Mouse (Mus musculus) cerebellum, adult 11-12 months (tissue): ENCODE measurements around the gene Pten.

Experiments used
- DNase-seq: peaks from one replicate; pipeline ENCODE4 v3.0.0; 2022

The Pten gene

GRCm38 (mm10) chr19:32756900-32757725 lies at the start of gene Pten:
Gene Pten (plus strand): TSS chr19:32757497.
- peak; percentile 96 for DNase-seq

DNA sequence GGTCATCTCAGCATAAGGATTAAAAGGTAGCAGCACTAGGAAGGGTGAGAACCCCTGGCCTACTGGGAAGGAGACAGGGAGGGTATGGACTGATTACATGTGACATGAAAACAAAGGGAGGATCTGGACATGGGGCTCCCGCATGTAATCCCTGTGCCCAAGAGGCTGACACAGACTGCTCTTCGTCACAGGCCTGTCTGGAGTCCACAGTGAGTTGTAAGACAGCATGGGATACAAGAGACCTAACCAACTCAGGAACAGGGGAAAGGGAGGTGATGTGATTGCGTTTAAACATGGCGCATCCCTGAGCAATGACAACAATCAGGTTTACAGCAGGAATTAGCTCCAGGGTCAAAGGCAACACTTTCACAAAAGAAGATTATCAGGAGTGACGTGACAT lies 48.3 kb upstream of the Pten start:
- no peak for DNase-seq

DNA sequence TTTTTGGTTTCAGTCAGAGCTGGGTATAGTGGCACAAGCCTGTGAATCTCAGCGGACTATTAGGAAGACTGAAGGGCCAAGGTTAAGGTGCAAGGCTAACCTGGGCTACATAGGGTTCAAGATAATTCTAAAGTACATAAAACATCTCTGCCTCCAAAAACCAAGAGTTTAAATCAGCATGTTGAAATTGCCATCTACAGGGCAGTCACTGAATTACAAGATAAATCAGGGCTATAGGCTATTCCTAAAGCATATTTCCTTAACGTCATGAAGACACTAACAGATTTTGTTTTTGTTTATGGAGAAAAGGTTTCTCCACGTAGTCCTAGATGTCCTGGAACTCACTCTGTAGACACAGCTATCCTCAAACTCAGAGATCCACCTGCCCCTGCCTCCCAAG lies 47.0 kb upstream of the Pten start:
- no peak for DNase-seq

DNA sequence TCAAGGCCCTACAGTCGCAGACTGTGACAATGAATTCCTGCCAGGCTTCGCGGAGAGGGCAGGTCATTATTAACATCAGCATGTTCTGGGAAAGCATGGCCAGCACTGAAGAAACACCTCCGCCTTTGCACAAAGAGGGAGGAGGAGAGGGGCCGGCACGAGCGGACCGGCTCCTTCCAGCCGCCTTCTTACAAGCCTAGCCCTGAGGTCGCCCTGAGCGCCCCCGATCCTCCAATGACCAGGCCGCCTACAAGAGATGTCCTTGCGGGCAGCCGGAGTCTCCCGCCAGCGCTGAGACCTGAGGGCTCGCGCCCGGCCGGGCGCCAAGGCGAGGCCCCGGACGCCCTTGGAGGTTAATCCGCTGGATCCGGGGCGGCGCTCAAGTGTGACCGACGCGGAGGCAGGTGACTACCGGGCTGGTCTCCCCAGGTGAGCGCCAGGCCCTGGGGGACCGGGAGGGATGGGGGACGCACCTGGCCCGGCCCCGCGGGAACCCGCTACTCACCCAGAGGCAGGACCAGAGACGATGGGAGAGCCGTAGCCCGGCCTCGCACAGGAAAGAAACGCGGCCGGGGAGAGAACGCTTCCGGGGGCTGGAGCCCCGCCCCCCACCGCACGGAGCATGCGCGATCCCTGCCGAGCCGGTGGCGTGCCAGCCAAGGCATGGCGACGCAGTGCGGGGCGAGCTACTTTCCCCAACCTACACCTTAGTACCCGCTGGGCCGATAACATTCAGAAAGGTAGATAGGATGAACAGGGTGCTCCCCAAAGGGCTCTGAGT lies 45.3 kb upstream of the Pten start:
- peak; percentile 93 for DNase-seq

- peak; percentile 93 for DNase-seq
Measured at GRCm38 (mm10) chr19:32712588-32713042, 44.7 kb upstream of the Pten start.

GRCm38 (mm10) chr19:32713471-32713870 lies 43.8 kb upstream of the Pten start:
- DNase-seq, result no peak

- DNase-seq, result peak; percentile 83
Measured at GRCm38 (mm10) chr19:32715201-32715600, 42.1 kb upstream of the Pten start.

- no peak for DNase-seq
Measured at GRCm38 (mm10) chr19:32715681-32716080, 41.6 kb upstream of the Pten start.

DNA sequence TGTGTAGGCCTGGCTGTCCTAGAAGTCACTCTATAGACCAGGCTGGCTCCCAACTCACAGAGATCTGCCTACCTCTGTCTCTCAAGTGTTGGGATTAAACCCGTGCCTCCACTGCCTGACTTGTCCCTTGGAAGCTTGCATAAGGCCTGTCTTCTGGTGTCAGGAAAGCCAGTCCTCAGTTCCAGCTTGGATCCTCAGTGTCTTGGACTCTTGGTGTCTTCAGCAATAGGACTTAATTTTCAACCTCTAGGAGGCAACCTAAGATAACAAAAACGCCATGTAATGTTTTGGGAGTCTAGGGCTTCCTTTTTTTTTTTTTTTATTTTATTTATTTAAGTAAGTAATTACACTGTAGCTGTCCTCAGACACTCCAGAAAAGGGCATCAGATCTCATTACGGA lies 39.7 kb upstream of the Pten start:
- no peak for DNase-seq

- DNase-seq, result no peak
Measured at GRCm38 (mm10) chr19:32720319-32720718, 37.0 kb upstream of the Pten start.

- DNase-seq, result no peak
Measured at GRCm38 (mm10) chr19:32723817-32724216, 33.5 kb upstream of the Pten start.

DNA sequence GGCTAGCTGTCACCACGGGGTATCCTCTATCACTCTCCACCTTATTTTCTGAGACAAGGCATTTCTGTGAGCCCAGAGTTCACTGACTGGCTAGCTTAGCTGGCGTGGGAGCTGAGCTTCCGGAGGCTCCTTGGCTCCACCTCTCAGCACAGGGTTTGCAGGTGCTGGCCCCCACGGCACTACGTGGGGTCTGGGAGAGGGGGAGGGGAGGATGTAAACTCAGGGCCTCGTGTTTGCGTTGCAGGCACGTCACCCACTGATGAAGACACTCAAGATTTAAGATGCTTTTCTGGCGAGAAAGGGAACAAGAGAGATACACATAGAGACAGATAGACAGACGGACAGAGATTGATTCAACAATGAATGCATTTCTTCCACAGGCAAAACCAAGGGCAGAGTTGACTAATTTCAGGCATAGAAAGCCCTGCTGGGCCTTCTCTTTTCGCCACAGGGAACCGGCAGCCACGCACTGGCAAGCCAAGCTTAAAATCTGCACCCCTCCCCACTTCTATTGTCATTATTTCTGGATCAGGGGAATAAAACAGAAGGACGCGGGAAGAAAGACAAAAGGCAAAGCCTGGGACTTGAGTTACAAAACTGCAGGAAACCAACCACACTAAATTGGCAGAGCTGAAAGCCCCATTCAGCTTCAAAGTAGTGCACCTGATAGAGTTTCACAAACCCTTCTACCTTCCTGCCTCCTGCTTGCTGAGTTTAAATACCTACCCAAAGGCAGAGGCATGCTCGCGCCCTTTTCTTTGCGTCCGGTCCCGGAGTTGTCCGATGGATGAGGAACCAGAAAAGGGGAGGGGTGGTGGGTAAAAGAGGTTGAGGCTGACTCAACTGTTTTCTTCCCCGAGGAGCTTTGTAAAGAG lies 30.6 kb upstream of the Pten start:
- DNase-seq, result no peak

DNA sequence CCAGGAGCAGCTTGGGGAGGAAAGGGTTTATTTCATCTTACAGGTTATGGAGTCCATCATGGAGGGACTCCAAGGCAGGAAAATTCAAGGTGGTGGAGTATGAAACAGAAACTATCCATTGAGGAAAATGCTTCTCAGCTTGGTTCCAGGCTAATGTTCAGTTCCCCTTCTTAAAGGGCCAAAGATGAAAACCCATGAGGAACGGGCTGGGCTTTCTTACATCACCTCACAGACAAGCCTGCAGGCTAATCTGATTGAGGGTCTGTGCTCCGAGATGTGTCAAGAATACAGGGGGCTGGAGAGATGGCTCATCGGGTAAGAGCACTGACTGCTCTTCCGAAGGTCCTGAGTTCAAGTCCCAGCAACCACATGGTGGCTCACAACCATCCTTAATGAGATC lies 27.5 kb upstream of the Pten start:
- no peak for DNase-seq

DNA sequence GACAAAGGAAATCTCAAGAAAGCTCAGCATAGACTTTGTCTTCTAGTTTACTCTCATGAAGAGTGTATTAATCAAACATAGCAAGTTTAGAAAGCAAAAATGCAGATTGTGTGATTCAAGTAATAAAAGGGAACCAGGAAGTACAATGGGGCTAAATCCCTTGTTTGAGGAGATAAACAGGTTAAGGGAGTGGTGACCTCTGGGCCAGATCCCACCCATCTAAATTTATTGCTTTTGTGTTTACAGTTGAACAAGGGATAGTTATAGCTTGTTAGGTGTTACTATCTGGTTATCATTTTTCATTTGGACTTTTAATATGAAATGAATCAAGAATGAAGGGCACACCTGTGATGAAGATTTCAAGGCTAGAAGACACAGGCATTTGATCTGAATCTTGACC lies 24.4 kb upstream of the Pten start:
- DNase-seq, result no peak

GRCm38 (mm10) chr19:32737844-32738243 lies 19.5 kb upstream of the Pten start:
- no peak for DNase-seq

- DNase-seq, result no peak
Measured at GRCm38 (mm10) chr19:32739686-32740085, 17.6 kb upstream of the Pten start, which contains the start of gene Atad1. Gene Atad1 (minus strand): TSS chr19:32739786.

DNA sequence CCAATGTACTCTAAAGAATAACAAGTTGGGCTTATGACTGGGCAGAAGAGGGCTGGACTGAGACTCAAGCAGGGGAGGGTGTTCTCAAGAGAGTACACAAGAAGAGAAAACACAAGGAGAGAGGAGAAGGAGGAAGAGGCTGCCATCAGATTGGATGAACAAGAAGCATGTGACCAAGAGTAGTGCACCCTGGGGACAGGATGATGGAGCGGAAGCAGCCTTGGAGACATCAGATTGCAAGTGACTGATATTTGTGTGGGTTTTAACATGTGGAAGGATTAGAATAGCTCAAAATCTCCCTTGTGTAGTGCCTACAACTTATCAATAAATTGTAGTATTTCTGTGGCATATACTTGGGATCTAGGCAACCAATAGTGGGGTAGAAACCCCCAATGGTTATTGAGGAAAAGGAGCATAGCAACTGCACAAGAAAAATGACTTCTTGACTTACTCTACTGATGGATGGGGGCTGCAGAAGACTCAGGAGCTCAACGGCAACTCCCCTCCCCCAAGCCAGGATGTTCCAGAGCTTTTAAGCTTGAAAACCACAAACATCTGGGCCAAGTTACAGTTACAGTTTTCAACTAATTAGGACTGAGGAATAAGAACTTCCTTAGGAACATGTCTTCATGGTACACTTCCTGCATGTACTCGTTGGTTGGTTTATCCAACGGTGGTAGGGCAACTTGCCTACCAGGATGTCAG lies 16.5 kb upstream of the Pten start:
- DNase-seq, result no peak

DNA sequence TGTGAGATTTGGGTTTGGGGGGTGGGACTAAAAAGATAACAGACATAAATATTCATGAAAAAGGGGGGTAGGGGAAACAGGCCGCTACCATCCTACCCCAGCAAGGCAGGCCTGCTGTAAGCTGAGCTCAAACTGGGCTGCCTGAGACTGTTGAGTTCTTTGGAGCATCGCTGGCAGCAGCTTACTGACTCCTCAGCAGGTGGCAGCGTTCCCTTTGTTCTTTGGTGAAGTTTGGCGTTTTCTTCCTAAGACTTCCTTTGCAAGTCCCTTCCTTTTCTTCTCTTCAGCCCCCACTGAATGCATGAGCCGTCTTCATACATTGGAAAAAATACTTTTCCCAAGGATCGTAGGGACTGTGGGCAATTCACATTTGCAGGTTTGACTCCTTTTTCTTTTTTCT lies 7.9 kb upstream of the Pten start:
- no peak for DNase-seq

DNA sequence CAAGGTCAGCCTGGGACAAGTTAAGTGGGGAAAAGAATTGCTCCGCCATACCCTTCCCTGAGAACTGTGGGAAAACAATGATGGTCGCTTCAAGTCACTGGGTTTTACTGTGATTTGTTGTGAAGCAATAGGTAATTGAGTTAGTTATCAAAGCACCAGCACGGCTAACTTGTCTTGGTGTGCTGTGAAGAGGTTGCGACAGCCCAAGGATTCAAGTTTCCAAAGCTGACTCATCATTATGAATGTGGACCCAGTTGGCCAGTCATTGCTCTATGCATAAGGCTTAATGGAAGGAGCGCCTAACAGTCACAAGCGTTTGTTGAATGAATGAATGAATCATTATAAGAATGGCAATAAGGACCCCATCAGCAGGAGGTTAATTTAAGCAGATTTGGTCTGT lies 4.9 kb upstream of the Pten start:
- no peak for DNase-seq

GRCm38 (mm10) chr19:32753386-32753785 lies 3.9 kb upstream of the Pten start:
- peak; percentile 51 for DNase-seq

- DNase-seq, result peak; percentile 57
Measured at GRCm38 (mm10) chr19:32754188-32755000, 2.9 kb upstream of the Pten start.
